Mouse (Mus musculus) heart, embryonic 12.5 days (tissue): ENCODE data around the gene Ptprn2. TPM values are rescaled to one million over a fixed set of nuclear protein-coding genes. Genes with fewer than 3 reads are reported as not detected.

Experiments
- ATAC-seq: fragments of 200-750 bp; cut with Nextera tagmentation; 2 replicates; pipeline ENCODE4 v1.8.0; 2017; ENCODE audit warnings: moderate TSS enrichment, moderate library complexity; ENCODE audit not compliant: insufficient number of reproducible peaks, low FRiP score
- H3K27ac ChIP-seq: fragments of 300-500 bp; sonication (generic); 2 replicates; pipeline ENCODE4 v1.5.1; 2016; ENCODE audit warnings: mild to moderate bottlenecking, moderate library complexity; ENCODE audit not compliant: poor library complexity, severe bottlenecking
- H3K27me3 ChIP-seq: fragments of 300-500 bp; sonication (generic); replicated peaks from 2 replicates; pipeline ENCODE4 v1.6.1; 2016; ENCODE audit warnings: mild to moderate bottlenecking, moderate library complexity
- H3K36me3 ChIP-seq: fragments of 300-500 bp; sonication (generic); 2 replicates; pipeline ENCODE4 v1.6.1; 2016; ENCODE audit warnings: mild to moderate bottlenecking, moderate library complexity
- H3K4me1 ChIP-seq: fragments of 300-500 bp; sonication (generic); replicated peaks from 2 replicates; pipeline ENCODE4 v1.6.1; 2016; ENCODE audit warnings: mild to moderate bottlenecking
- H3K4me2 ChIP-seq: fragments of 300-500 bp; sonication (generic); 2 replicates; pipeline ENCODE4 v1.6.1; 2016; ENCODE audit warnings: mild to moderate bottlenecking, moderate library complexity
- H3K4me3 ChIP-seq: fragments of 300-500 bp; sonication (generic); 2 replicates; pipeline ENCODE4 v1.5.1; 2016; ENCODE audit warnings: mild to moderate bottlenecking
- H3K9ac ChIP-seq: fragments of 300-500 bp; sonication (generic); 2 replicates; pipeline ENCODE4 v1.6.1; 2016; ENCODE audit warnings: mild to moderate bottlenecking, moderate library complexity
- H3K9me3 ChIP-seq: fragments of 300-500 bp; sonication (generic); replicated peaks from 2 replicates; pipeline ENCODE4 v1.6.1; 2016; ENCODE audit warnings: mild to moderate bottlenecking, moderate library complexity
- WGBS: fragments of 180-500 bp; shearing (Covaris S2); methylation state at CpG from one replicate; pipeline ENCODE4 v1.1.7; 2016; 5-methylcytosine and 5-hydroxymethylcytosine counted together
- polyA plus RNA-seq: library from polyadenylated mRNA; unstranded; fragments of >200 nt; fragmentation: Nextera tagmentation; extraction: Ambion mirVana; gene quantifications from 2 replicates; pipeline ENCODE4 v1.2.1, GENCODE M21; 2016

The Ptprn2 gene
- polyA plus RNA-seq, 1 experiment from 2014 or later, result 0.05 TPM

DNA sequence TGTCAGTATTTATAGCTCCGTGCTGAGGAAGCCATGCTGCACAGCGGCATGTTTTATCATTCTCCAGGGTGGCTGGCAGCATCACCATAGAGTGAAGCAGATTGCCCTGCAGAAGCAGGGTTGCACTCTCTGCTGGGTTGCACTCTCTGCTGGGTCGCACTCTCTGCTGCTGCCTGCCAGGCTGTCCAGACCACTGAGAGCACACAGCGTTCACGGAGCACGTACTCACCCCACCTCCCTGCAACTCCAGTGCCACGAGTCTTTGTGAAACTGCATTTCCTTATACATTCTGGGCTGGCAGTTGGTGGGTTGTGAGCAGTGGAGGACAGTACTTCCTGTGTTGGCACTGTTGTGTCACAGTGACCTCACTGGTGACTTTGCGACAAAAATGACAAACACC, 108.9 kb downstream of the Ptprn2 start:
- WGBS, result 73% methylated on average over 8 of the region's 8 CpGs

DNA sequence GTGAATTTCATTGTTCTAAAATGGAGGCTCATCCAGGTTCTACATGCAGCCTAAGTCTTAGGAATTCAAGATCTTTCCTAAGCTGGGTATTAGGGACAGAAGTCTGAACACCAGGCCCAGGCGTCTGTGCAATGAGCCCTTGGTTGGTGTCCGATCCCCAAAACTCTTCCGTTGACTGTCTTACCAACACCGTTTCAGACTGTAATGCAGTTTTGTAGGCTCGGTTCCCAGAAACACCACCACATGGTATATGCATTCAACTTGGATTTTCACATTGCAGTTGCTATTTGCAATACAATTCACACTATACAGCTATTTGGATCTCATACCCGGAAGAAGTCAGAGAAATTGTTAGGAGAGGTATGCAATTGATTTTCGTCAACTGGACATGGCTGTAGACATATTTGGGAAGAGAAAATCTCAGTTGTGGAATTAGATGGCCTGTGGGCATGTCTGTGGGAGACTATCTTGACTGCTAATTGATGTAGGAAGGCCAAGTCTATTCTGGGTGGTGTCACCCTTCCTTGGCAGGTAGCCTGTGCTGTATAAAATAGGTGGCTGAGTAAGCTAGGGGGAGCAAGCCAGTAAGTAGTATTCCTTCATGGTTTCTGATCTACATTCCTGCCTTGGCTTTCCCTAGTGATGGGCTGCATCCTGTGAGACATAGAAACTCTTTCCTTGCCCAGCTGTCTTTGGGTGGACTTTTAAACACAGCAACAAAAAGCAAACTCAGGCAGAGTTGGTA, 109.5 kb downstream of the Ptprn2 start:
- H3K36me3 ChIP-seq, result no peaks in the 10 kb centered on the region
- no peak overlapping the region for H3K27ac ChIP-seq
- H3K4me3 ChIP-seq, result no peak overlapping the region
- no peaks in the 10 kb centered on the region for H3K9me3 ChIP-seq
- no peak for ATAC-seq
- no peaks in the 10 kb centered on the region for H3K27me3 ChIP-seq
- 87% methylated on average over 7 of the region's 7 CpGs for WGBS
- no peaks in the 10 kb centered on the region for H3K4me1 ChIP-seq
- H3K4me2 ChIP-seq, result no peak overlapping the region
- no peak overlapping the region for H3K9ac ChIP-seq

More for the DNA sequence above, 108.9 kb downstream of the Ptprn2 start:
- H3K4me2 ChIP-seq, result no peak overlapping the region
- no peaks in the 10 kb centered on the region for H3K4me1 ChIP-seq
- H3K27me3 ChIP-seq, result no peaks in the 10 kb centered on the region
- H3K4me3 ChIP-seq, result no peak overlapping the region
- no peak for ATAC-seq
- H3K9me3 ChIP-seq, result no peaks in the 10 kb centered on the region
- no peak overlapping the region for H3K9ac ChIP-seq
- no peaks in the 10 kb centered on the region for H3K36me3 ChIP-seq
- H3K27ac ChIP-seq, result no peak overlapping the region

DNA sequence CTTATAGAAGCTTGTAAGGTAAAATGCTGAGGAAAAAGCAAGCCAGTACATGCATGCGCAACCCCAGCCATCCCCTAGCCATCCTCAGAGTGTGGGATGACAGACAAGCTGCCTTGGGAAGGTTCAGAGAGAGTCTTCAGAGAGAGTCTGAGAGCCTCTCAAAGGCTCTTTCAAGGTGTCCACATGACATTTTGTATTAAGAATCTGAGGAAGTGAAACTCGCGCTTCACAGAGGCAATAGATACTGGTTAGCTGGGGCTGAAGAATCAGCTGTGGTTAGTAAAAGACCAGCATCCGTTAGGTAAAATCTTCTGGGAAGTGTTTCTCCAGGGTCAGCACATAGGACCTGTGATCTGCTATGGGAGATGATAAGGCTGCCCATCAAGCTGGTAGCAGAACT, 110.2 kb downstream of the Ptprn2 start:
- Histone ChIP-seq H3K4me3 (no peak overlapping the region), H3K27ac (no peak overlapping the region), H3K4me2 (no peak overlapping the region), H3K36me3 (no peaks in the 10 kb centered on the region), H3K9ac (no peak overlapping the region), H3K9me3 (no peaks in the 10 kb centered on the region), H3K27me3 (no peaks in the 10 kb centered on the region), H3K4me1 (no peaks in the 10 kb centered on the region)
- WGBS, result 86% methylated on average over 4 of the region's 4 CpGs
- no peak for ATAC-seq

DNA sequence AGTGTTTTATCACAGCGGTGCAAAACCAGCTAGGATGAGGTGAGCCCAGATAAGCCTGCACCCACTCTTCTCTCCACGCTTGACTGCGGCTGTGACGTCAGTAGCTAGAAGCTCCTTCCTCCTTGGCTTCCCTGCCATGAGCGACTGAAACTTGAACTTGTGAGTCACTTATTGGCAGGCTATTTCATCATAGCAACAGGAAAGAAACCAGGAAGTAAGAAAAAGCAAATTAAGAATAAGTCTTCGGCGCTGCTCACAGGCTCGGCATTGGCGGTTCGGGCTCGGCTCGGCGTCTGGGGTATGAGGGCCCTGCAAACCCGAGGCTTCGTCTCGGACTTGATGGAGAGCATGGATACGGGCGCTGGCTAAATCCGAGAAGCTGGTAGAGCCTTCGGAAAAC, 111.5 kb downstream of the Ptprn2 start:
- Histone ChIP-seq H3K27ac (no peak overlapping the region), H3K4me1 (no peaks in the 10 kb centered on the region), H3K36me3 (no peaks in the 10 kb centered on the region), H3K4me3 (no peak overlapping the region), H3K9ac (no peak overlapping the region), H3K4me2 (no peak overlapping the region), H3K9me3 (no peaks in the 10 kb centered on the region), H3K27me3 (no peaks in the 10 kb centered on the region)
- WGBS, result 82% methylated on average over 20 of the region's 20 CpGs
- ATAC-seq, result no peak

DNA sequence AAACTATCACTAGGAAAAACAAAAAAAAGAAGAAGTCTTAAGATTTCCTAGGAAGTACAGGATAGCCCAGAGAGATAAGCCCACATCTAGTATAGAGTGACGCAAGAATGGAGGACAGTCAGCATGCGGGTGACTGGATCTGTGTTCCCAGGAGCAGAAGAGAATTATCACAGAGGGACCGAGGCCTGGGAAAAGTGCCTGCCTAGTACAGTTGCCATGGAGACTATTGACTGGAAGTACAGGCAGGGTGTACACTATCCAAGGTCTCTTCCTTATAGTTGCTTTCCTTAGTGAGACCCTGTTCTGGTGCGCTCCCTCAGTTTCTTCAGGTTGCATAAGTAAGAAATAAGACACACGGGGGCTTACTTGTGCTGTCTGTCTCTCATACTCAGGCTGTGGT, 112.2 kb downstream of the Ptprn2 start:
- Histone ChIP-seq H3K36me3 (no peaks in the 10 kb centered on the region), H3K9me3 (no peaks in the 10 kb centered on the region), H3K9ac (no peak overlapping the region), H3K27me3 (no peaks in the 10 kb centered on the region), H3K4me1 (no peaks in the 10 kb centered on the region), H3K27ac (no peak overlapping the region), H3K4me3 (no peak overlapping the region), H3K4me2 (no peak overlapping the region)
- WGBS, result 71% methylated on average over 5 of the region's 5 CpGs
- no peak for ATAC-seq

DNA sequence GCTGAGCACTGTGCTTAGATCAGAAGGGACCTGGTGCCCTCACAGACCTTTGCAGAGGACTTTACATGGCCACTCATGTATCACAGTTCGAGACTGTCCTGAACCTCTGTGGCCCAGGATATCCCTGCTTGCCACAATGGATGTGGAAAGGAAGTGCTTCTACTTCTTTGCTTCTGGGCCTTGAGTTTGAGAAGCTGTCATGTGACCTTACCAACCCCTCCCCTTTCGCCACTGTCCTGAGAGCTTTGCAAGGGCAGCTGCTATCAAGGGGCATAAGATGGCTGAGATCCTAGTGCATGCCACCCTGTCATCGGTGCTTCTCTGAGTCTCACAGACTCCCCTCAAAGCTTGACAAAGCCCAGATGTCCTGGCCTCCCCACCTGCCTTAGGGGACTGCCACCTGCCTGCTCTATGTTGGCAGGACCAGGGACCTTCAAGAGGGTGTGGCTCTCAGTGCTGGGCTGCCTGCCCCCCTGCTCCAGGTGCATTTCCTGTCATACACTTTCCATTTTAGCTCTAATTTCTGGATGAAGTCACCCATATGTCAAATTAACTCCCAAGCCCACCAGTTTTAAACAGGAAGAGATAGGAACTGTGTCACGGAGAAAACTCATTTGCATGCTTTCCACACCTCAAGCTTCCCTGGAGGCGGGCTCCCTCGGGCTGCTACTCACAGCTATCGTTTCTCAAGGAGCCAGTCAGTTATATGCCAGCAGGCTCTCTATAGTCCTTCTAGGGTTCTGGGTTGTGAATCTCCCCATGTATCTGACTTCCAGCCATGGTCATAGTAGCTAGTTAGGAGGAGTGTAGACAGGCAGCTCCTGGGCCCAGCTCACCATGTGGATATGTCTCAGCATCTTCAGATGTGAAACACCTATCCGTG, 112.8 kb downstream of the Ptprn2 start:
- 52% methylated on average over 8 of the region's 8 CpGs for WGBS
- no peaks in the 10 kb centered on the region for H3K36me3 ChIP-seq
- H3K27ac ChIP-seq, result no peak overlapping the region
- no peak overlapping the region for H3K4me3 ChIP-seq
- 0 out of 2 replicates have a peak, but pooled peaks have one; percentile 55 for ATAC-seq
- no peaks in the 10 kb centered on the region for H3K9me3 ChIP-seq
- no peak overlapping the region for H3K4me2 ChIP-seq
- H3K4me1 ChIP-seq, result no peaks in the 10 kb centered on the region
- H3K27me3 ChIP-seq, result no peaks in the 10 kb centered on the region
- H3K9ac ChIP-seq, result no peak overlapping the region

DNA sequence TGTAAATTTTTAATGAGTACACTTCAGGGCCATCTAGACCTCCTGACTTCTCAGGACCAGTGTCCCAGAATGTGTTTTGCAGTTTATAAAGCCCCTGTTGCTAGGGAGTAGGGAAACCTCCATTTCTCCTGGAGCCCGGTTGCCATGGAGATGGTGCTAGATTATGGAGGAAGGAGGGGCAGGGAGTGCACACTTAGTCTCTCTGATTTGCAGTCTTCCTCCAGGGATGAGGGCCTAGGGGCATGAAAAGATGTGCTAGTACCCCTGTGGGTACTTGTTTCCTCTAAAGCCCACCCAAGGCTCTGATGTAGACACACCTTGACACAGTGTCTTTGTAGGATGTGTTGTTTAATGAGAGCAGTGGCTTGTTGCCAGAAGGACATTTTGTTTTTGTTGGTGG, 114.0 kb downstream of the Ptprn2 start:
- H3K27ac ChIP-seq, result no peak overlapping the region
- no peaks in the 10 kb centered on the region for H3K36me3 ChIP-seq
- H3K4me3 ChIP-seq, result no peak overlapping the region
- H3K9me3 ChIP-seq, result no peaks in the 10 kb centered on the region
- 74% methylated on average over 1 of the region's 1 CpGs for WGBS
- no peaks in the 10 kb centered on the region for H3K4me1 ChIP-seq
- H3K4me2 ChIP-seq, result no peak overlapping the region
- H3K27me3 ChIP-seq, result no peaks in the 10 kb centered on the region
- no peak for ATAC-seq
- H3K9ac ChIP-seq, result no peak overlapping the region

DNA sequence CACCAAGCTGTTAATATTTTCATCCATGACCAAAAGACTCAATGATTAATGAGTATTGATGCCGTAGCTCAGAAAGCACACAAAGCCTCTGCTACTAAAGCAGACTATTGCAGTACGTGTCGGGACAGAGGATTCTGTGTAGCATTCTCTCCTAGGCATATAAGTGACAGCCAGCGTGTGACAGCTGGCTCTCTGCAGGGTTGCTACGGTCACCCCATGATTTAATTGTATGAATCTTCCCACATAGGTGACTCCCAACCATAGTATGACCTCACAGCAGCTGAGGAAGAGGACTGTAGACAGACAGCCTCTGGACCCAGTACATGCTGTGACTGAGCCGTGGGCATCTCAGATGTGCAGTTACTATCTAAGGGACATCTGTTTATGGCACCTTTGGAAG, 114.5 kb downstream of the Ptprn2 start:
- 77% methylated on average over 6 of the region's 6 CpGs for WGBS
- no peaks in the 10 kb centered on the region for H3K36me3 ChIP-seq
- no peaks in the 10 kb centered on the region for H3K27me3 ChIP-seq
- no peak for ATAC-seq
- no peak overlapping the region for H3K4me3 ChIP-seq
- H3K9ac ChIP-seq, result no peak overlapping the region
- H3K27ac ChIP-seq, result no peak overlapping the region
- no peaks in the 10 kb centered on the region for H3K4me1 ChIP-seq
- no peak overlapping the region for H3K4me2 ChIP-seq
- no peaks in the 10 kb centered on the region for H3K9me3 ChIP-seq

DNA sequence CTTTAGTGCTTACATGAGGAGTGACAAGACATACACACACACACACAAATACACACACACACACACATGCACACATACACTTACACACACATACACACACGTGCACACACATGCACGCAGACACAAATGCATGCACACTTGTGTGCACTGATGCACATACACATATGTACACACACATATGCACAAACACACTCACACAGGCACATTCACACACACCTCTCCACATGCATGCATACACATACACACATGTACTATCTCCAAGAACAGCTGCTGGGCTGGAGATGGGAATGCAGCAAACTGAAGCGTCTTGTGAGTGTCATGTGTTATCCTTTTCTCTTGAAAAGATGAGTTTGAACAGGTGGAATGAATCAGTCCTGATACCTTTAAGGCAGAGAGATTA, 115.9 kb downstream of the Ptprn2 start:
- no peaks in the 10 kb centered on the region for H3K4me1 ChIP-seq
- no peaks in the 10 kb centered on the region for H3K27me3 ChIP-seq
- no peaks in the 10 kb centered on the region for H3K9me3 ChIP-seq
- no peak overlapping the region for H3K9ac ChIP-seq
- H3K36me3 ChIP-seq, result no peaks in the 10 kb centered on the region
- H3K4me2 ChIP-seq, result no peak overlapping the region
- no peak overlapping the region for H3K27ac ChIP-seq
- H3K4me3 ChIP-seq, result no peak overlapping the region
- ATAC-seq, result no peak
- WGBS, result 82% methylated on average over 3 of the region's 3 CpGs

DNA sequence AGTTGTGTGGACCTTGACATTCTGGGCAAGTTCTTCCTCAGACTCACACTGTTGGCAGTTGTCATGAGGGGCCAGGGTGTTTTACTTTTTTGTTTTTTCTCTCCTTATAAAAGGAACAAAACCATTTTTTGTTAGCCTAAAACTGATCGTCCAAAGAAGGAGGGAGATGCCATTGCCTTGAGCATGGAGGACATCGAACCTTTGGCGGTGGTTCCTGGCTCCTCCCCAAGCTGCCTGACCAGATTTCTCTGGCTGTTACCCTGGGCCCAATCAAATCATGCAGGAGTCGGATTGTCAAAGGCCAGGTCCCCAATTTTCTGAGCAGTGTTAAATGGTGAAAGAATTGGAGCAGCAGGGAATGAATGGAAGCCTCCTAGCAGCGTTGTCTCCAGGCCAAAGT, 116.4 kb downstream of the Ptprn2 start:
- H3K4me1 ChIP-seq, result no peaks in the 10 kb centered on the region
- H3K27me3 ChIP-seq, result no peaks in the 10 kb centered on the region
- no peak overlapping the region for H3K9ac ChIP-seq
- H3K4me3 ChIP-seq, result no peak overlapping the region
- ATAC-seq, result no peak
- no peak overlapping the region for H3K4me2 ChIP-seq
- no peaks in the 10 kb centered on the region for H3K9me3 ChIP-seq
- 77% methylated on average over 5 of the region's 5 CpGs for WGBS
- H3K36me3 ChIP-seq, result no peaks in the 10 kb centered on the region
- H3K27ac ChIP-seq, result no peak overlapping the region

DNA sequence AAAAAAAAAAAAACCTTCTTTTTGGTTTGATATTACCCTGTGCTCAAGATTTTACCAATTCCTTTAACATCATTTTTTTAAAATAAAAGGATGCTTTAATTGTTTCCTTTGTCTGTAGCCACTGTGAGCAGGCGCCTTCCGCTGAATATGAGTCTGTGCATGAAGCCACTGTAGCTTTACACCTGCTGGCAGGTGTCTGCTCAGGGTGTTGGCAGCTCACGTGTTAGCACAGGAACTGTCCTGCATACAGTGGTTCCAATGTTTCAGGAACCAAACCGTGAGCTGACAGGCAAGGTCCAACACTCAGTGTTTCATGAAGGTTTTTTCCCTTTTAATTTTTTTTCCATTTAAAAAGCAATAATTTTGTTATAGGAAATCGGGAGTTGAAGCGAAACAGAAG, 123.1 kb downstream of the Ptprn2 start:
- Histone ChIP-seq H3K4me2 (no peak overlapping the region), H3K9me3 (no peaks in the 10 kb centered on the region), H3K9ac (no peak overlapping the region), H3K27me3 (no peaks in the 10 kb centered on the region), H3K4me1 (no peaks in the 10 kb centered on the region), H3K4me3 (no peak overlapping the region), H3K27ac (no peak overlapping the region), H3K36me3 (no peaks in the 10 kb centered on the region)
- WGBS, result 75% methylated on average over 6 of the region's 6 CpGs
- ATAC-seq, result no peak
